Mouse (Mus musculus): ENCODE data around the gene Sdc4.

- TF ChIP-seq CTCF (IDR thresholded peaks at IDR 0.05), result no peak
- TF ChIP-seq POLR2A (IDR thresholded peaks at IDR 0.05; ENCODE audit: insufficient read depth, low read depth, low read length), result no peak
Measured at GRCm38 (mm10) chr2:164435216-164436090, 8.2 kb downstream of the Sdc4 start.

All from heart, adult 2 months (tissue).